7 mouse cellular contexts compared by ENCODE assay signal in the genomic region with DNA sequence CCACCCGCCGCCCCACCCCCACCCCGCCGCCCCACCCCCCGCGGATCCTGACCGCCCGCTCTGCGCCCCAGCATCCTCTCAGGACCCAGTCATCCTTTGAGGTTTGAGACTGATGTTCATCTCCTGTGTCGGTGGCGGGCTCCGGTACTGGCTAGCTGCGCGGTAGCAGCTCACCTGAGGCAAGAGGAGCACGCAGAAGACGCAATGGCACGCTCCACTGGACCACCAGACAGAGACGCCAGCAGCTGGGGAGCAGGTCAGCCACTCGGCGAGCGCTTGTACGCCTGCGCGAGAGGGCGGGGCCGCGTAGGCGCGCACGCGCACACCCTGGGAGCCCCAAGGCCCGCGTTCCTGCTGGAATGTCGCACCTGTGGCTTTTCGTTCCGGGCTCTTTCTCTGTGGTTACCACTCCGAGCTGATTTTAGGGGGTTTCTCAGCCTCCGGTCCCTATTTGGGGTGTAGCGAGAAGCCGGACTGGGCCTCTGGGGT. TPM values are rescaled to one million over a fixed set of nuclear protein-coding genes. Genes with fewer than 3 reads are reported as not detected.
DNase-seq lines count a peak whose midpoint lies in the region; ATAC-seq and TF ChIP-seq lines count a peak whose summit lies in the region.

TSS of gene Jmjd4 (plus strand) at position 305 of the 489 bp plus-strand sequence.

- H3K36me3 ChIP-seq in embryonic facial prominence, embryonic 11.5 days (replicated peaks; ENCODE audit: control insufficient read depth, insufficient read depth, low read depth, low read length), result peaks cover under 1% of the 10 kb centered on the region
- H3K36me3 ChIP-seq in kidney, adult 2 months (ENCODE audit: control insufficient read depth, insufficient read depth, low read length), result no peaks in the 10 kb centered on the region
- peaks cover 50% of the 10 kb centered on the region for H3K36me3 ChIP-seq in limb, embryonic 12.5 days
- peaks cover 6% of the 10 kb centered on the region; the same call in 1 of the 2 replicates for H3K36me3 ChIP-seq in midbrain, embryonic 15.5 days (replicated peaks)
- peaks cover 8% of the 10 kb centered on the region for H3K36me3 ChIP-seq in spleen, adult 2 months (ENCODE audit: control insufficient read depth, insufficient read depth, low read length)

- H3K4me2 ChIP-seq in embryonic facial prominence, embryonic 11.5 days (ENCODE audit: low read depth, low read length), result peak within 1 kb of the TSS; percentile 90
- peak within 1 kb of the TSS; percentile 91 for H3K4me2 ChIP-seq in limb, embryonic 12.5 days
- H3K4me2 ChIP-seq in midbrain, embryonic 15.5 days, result peak within 1 kb of the TSS; percentile 84

- H3K4me3 ChIP-seq in embryonic facial prominence, embryonic 11.5 days (ENCODE audit: low read depth, low read length), result peak within 1 kb of the TSS; percentile 82
- H3K4me3 ChIP-seq in kidney, adult 2 months (ENCODE audit: insufficient read depth, low read depth, low read length), result peak within 1 kb of the TSS; percentile 95
- H3K4me3 ChIP-seq in limb, embryonic 12.5 days (replicated peaks), result peak within 1 kb of the TSS; percentile 73
- peak within 1 kb of the TSS; percentile 77 for H3K4me3 ChIP-seq in midbrain, embryonic 15.5 days
- H3K4me3 ChIP-seq in spleen, adult 2 months (ENCODE audit: extremely low read depth, insufficient read depth, insufficient read length), result peak within 1 kb of the TSS; percentile 84

- no peaks in the 10 kb centered on the region; the same call in 1 of the 2 replicates for H3K4me1 ChIP-seq in embryonic facial prominence, embryonic 11.5 days (ENCODE audit: control insufficient read depth, insufficient read depth, low read length)
- H3K4me1 ChIP-seq in kidney, adult 2 months (ENCODE audit: control insufficient read depth, insufficient read depth, low read length), result peaks cover 2% of the 10 kb centered on the region; the same call in 1 of the 2 replicates
- H3K4me1 ChIP-seq in limb, embryonic 12.5 days (replicated peaks), result peaks cover 28% of the 10 kb centered on the region
- peaks cover 29% of the 10 kb centered on the region for H3K4me1 ChIP-seq in midbrain, embryonic 15.5 days
- peaks cover 5% of the 10 kb centered on the region; the same call in 1 of the 2 replicates for H3K4me1 ChIP-seq in spleen, adult 2 months (ENCODE audit: control insufficient read depth, insufficient read depth, insufficient read length)

- H3K9me3 ChIP-seq in embryonic facial prominence, embryonic 11.5 days (replicated peaks; ENCODE audit: control insufficient read depth, low read length), result no peaks in the 10 kb centered on the region
- no peaks in the 10 kb centered on the region for H3K9me3 ChIP-seq in limb, embryonic 12.5 days
- no peaks in the 10 kb centered on the region for H3K9me3 ChIP-seq in midbrain, embryonic 15.5 days

- ATAC-seq in embryonic facial prominence, embryonic 11.5 days (replicated peaks; ENCODE audit: insufficient number of reproducible peaks, low FRiP score, low TSS enrichment, low read depth), result peak; percentile 84
- peak; percentile 90 for ATAC-seq in limb, embryonic 12.5 days (ENCODE audit: insufficient number of reproducible peaks, insufficient read depth, low FRiP score, low TSS enrichment, low read depth)
- ATAC-seq in midbrain, embryonic 15.5 days (replicated peaks), result peak; percentile 97

- TF ChIP-seq CTCF in kidney, adult 2 months (conservative IDR thresholded peaks at IDR 0.05; ENCODE audit: insufficient read depth, insufficient read length, low read depth, low read length), result no peak
- no peak for TF ChIP-seq CTCF in spleen, adult 2 months (IDR thresholded peaks at IDR 0.05; ENCODE audit: extremely low read depth, insufficient read depth, insufficient read length, insufficient replicate concordance)

- peak; percentile 95 for DNase-seq in adrenal gland, postnatal 14 days
- peak; percentile 93 for DNase-seq in embryonic facial prominence, embryonic 11.5 days (ENCODE audit: low spot score)
- peak; percentile 94 to 95 for DNase-seq in heart, adult 18-20 months
- peak; percentile 95 for DNase-seq in kidney, adult 2 months
- peak; percentile 71 to 89 for DNase-seq in spleen, adult 2 months (ENCODE audit: low read depth in 1 of 2, low spot score in 2 of 2)

- peak; percentile 65 for TF ChIP-seq POLR2A in kidney, adult 2 months (IDR thresholded peaks at IDR 0.05; ENCODE audit: low read depth, low read length)
- TF ChIP-seq POLR2A in spleen, adult 2 months (IDR thresholded peaks at IDR 0.05; ENCODE audit: low read depth, low read length), result peak; percentile 73

- peak within 1 kb of the TSS; percentile 80 for H3K9ac ChIP-seq in embryonic facial prominence, embryonic 11.5 days (replicated peaks; ENCODE audit: low read length)
- peak within 1 kb of the TSS; percentile 82 for H3K9ac ChIP-seq in limb, embryonic 12.5 days (replicated peaks)
- peak within 1 kb of the TSS; percentile 65 for H3K9ac ChIP-seq in midbrain, embryonic 15.5 days

- H3K27me3 ChIP-seq in embryonic facial prominence, embryonic 11.5 days (ENCODE audit: control insufficient read depth, insufficient read depth, low read length), result no peaks in the 10 kb centered on the region
- H3K27me3 ChIP-seq in kidney, adult 2 months (replicated peaks; ENCODE audit: control insufficient read depth, insufficient read depth, low read length), result no peaks in the 10 kb centered on the region
- H3K27me3 ChIP-seq in limb, embryonic 12.5 days, result no peaks in the 10 kb centered on the region
- H3K27me3 ChIP-seq in midbrain, embryonic 15.5 days (replicated peaks), result no peaks in the 10 kb centered on the region
- no peaks in the 10 kb centered on the region for H3K27me3 ChIP-seq in spleen, adult 2 months (ENCODE audit: control insufficient read depth, insufficient read depth, low read length)

- WGBS in embryonic facial prominence, embryonic 11.5 days, result under 1% methylated on average over 38 of the region's 40 CpGs
- under 1% methylated on average over 33 of the region's 40 CpGs for WGBS in kidney, adult 2 months
- WGBS in limb, embryonic 12.5 days, result under 1% methylated on average over 38 of the region's 40 CpGs
- WGBS in midbrain, embryonic 15.5 days, result 2% methylated on average over 39 of the region's 40 CpGs
- under 1% methylated on average over 40 of the region's 40 CpGs for WGBS in spleen, adult 2 months

- no peak within 1 kb of the TSS; the same call in 1 of the 2 replicates for H3K27ac ChIP-seq in embryonic facial prominence, embryonic 11.5 days (replicated peaks; ENCODE audit: low read depth, low read length)
- H3K27ac ChIP-seq in kidney, adult 2 months (ENCODE audit: insufficient read depth, low read depth, low read length), result peak within 1 kb of the TSS; percentile 87
- peak within 1 kb of the TSS; percentile 85 for H3K27ac ChIP-seq in limb, embryonic 12.5 days
- peak within 1 kb of the TSS; percentile 92 for H3K27ac ChIP-seq in midbrain, embryonic 15.5 days
- H3K27ac ChIP-seq in spleen, adult 2 months (ENCODE audit: insufficient read depth, low read length), result peak within 1 kb of the TSS; percentile 68

RNA-seq across cellular contexts. Expression of gene Jmjd4, which starts in this region (rescaled TPM):
- 7.9 and 9.5 TPM in 2 replicates for total RNA-seq in adrenal gland, postnatal 14 days (2021)
- 16.1 and 16.2 TPM in 2 replicates for polyA plus RNA-seq in embryonic facial prominence, embryonic 11.5 days (2014; fragmentation: Nextera tagmentation; extraction: Ambion mirVana)
- 10 to 100 TPM; 11.1 to 12.0 TPM for total RNA-seq in heart, adult 18-20 months (2021)
- 6.2 and 7.2 TPM in 2 replicates for polyA plus RNA-seq in kidney, adult 2 months (2012; rRNA removed)
- polyA plus RNA-seq in limb, embryonic 12.5 days (2016; fragmentation: Nextera tagmentation; extraction: Ambion mirVana), result 17.4 and 18.6 TPM in 2 replicates
- polyA plus RNA-seq in midbrain, embryonic 15.5 days (2015; fragmentation: Nextera tagmentation; extraction: Ambion mirVana), result 19.2 and 20.5 TPM in 2 replicates
- polyA plus RNA-seq in spleen, adult 2 months (2012; rRNA removed), result 4.6 and 4.7 TPM in 2 replicates
